Mouse (Mus musculus): ENCODE results near the gene Hs2st1. TPM values are rescaled to one million over a fixed set of nuclear protein-coding genes. Genes with fewer than 3 reads are reported as not detected.

Gene Hs2st1
- not detected in 2 replicates for polyA plus RNA-seq (2012; ENCODE audit: insufficient read depth, insufficient read length, low replicate concordance, missing spikeins)

- WGBS = 1% methylated on average over 65 of the region's 69 CpGs
- peak within 1 kb of the TSS; percentile 93 for H3K27ac ChIP-seq (ENCODE audit: insufficient read depth, low read depth, low read length)
- H3K4me1 ChIP-seq (ENCODE audit: control insufficient read depth, insufficient read depth, low read length) = peaks cover 5% of the 10 kb centered on the region; the same call in 1 of the 2 replicates
- peak within 1 kb of the TSS; percentile 74 for H3K4me3 ChIP-seq (ENCODE audit: insufficient read depth, low read depth, low read length)
- TF ChIP-seq CTCF (IDR thresholded peaks at IDR 0.05; ENCODE audit: insufficient read depth, low read depth, low read length) = no peak
- peak; percentile 96 for TF ChIP-seq POLR2A (IDR thresholded peaks at IDR 0.05; ENCODE audit: insufficient read depth, low read depth, low read length)
These were observed at the start of gene Hs2st1, which contains the start of gene Selenof for GRCm38 (mm10) chr3:144570047-144570815. Gene Hs2st1, minus strand, starts transcription at chr3:144570181. Gene Selenof, plus strand, starts transcription at chr3:144570304.

- TF ChIP-seq POLR2A (IDR thresholded peaks at IDR 0.05; ENCODE audit: insufficient read depth, low read depth, low read length) (no peak), CTCF (IDR thresholded peaks at IDR 0.05; ENCODE audit: insufficient read depth, low read depth, low read length) (no peak)
- WGBS = 61% methylated on average over 10 of the region's 10 CpGs
- H3K4me1 ChIP-seq (ENCODE audit: control insufficient read depth, insufficient read depth, low read length) = no peaks in the 10 kb centered on the region
- H3K4me3 ChIP-seq (ENCODE audit: insufficient read depth, low read depth, low read length) = no peak overlapping the region
- H3K27ac ChIP-seq (ENCODE audit: insufficient read depth, low read depth, low read length) = no peak overlapping the region
These were observed 47.7 kb upstream of the Hs2st1 start for GRCm38 (mm10) chr3:144617633-144618180.

GRCm38 (mm10) chr3:144616654-144617425 lies 46.9 kb upstream of the Hs2st1 start:
- no peak overlapping the region for H3K4me3 ChIP-seq (ENCODE audit: insufficient read depth, low read depth, low read length)
- 47% methylated on average over 8 of the region's 8 CpGs for WGBS
- no peaks in the 10 kb centered on the region for H3K4me1 ChIP-seq (ENCODE audit: control insufficient read depth, insufficient read depth, low read length)
- no peak overlapping the region for H3K27ac ChIP-seq (ENCODE audit: insufficient read depth, low read depth, low read length)
- TF ChIP-seq CTCF (IDR thresholded peaks at IDR 0.05; ENCODE audit: insufficient read depth, low read depth, low read length) (peak; percentile 66), POLR2A (IDR thresholded peaks at IDR 0.05; ENCODE audit: insufficient read depth, low read depth, low read length) (no peak)

- no peak for TF ChIP-seq POLR2A (IDR thresholded peaks at IDR 0.05; ENCODE audit: insufficient read depth, low read depth, low read length)
- TF ChIP-seq CTCF (IDR thresholded peaks at IDR 0.05; ENCODE audit: insufficient read depth, low read depth, low read length) = no peak
- Histone ChIP-seq H3K4me3 (ENCODE audit: insufficient read depth, low read depth, low read length) (no peak overlapping the region), H3K4me1 (ENCODE audit: control insufficient read depth, insufficient read depth, low read length) (peaks cover 2% of the 10 kb centered on the region; the same call in 1 of the 2 replicates), H3K27ac (ENCODE audit: insufficient read depth, low read depth, low read length) (no peak overlapping the region)
- WGBS = 94% methylated on average over 9 of the region's 9 CpGs
These were observed 45.5 kb upstream of the Hs2st1 start for GRCm38 (mm10) chr3:144615459-144615858.

- 94% methylated on average over 10 of the region's 10 CpGs for WGBS
- Histone ChIP-seq H3K27ac (ENCODE audit: insufficient read depth, low read depth, low read length) (no peak overlapping the region), H3K4me3 (ENCODE audit: insufficient read depth, low read depth, low read length) (no peak overlapping the region), H3K4me1 (ENCODE audit: control insufficient read depth, insufficient read depth, low read length) (peaks cover 2% of the 10 kb centered on the region; the same call in 1 of the 2 replicates)
- TF ChIP-seq CTCF (IDR thresholded peaks at IDR 0.05; ENCODE audit: insufficient read depth, low read depth, low read length) (no peak), POLR2A (IDR thresholded peaks at IDR 0.05; ENCODE audit: insufficient read depth, low read depth, low read length) (no peak)
These were observed 44.7 kb upstream of the Hs2st1 start for GRCm38 (mm10) chr3:144614698-144615097.

- TF ChIP-seq CTCF (IDR thresholded peaks at IDR 0.05; ENCODE audit: insufficient read depth, low read depth, low read length) (no peak), POLR2A (IDR thresholded peaks at IDR 0.05; ENCODE audit: insufficient read depth, low read depth, low read length) (no peak)
- Histone ChIP-seq H3K4me1 (ENCODE audit: control insufficient read depth, insufficient read depth, low read length) (peaks cover 2% of the 10 kb centered on the region; the same call in 1 of the 2 replicates), H3K27ac (ENCODE audit: insufficient read depth, low read depth, low read length) (no peak overlapping the region), H3K4me3 (ENCODE audit: insufficient read depth, low read depth, low read length) (no peak overlapping the region)
- 89% methylated on average over 6 of the region's 6 CpGs for WGBS
These were observed 44.3 kb upstream of the Hs2st1 start for GRCm38 (mm10) chr3:144614277-144614676.

- H3K27ac ChIP-seq (ENCODE audit: insufficient read depth, low read depth, low read length) = no peak overlapping the region
- TF ChIP-seq POLR2A (IDR thresholded peaks at IDR 0.05; ENCODE audit: insufficient read depth, low read depth, low read length) = no peak
- TF ChIP-seq CTCF (IDR thresholded peaks at IDR 0.05; ENCODE audit: insufficient read depth, low read depth, low read length) = no peak
- H3K4me3 ChIP-seq (ENCODE audit: insufficient read depth, low read depth, low read length) = no peak overlapping the region
- 89% methylated on average over 6 of the region's 6 CpGs for WGBS
- H3K4me1 ChIP-seq (ENCODE audit: control insufficient read depth, insufficient read depth, low read length) = peaks cover 2% of the 10 kb centered on the region; the same call in 1 of the 2 replicates
These were observed 42.4 kb upstream of the Hs2st1 start for GRCm38 (mm10) chr3:144612382-144612781.

- 41% methylated on average over 8 of the region's 8 CpGs for WGBS
These were observed 41.8 kb upstream of the Hs2st1 start for GRCm38 (mm10) chr3:144611626-144612271.

More at GRCm38 (mm10) chr3:144611626-144612271, 41.8 kb upstream of the Hs2st1 start:
- no peak overlapping the region for H3K4me3 ChIP-seq (ENCODE audit: insufficient read depth, low read depth, low read length)
- H3K4me1 ChIP-seq (ENCODE audit: control insufficient read depth, insufficient read depth, low read length) = peaks cover 2% of the 10 kb centered on the region; the same call in 1 of the 2 replicates
- no peak overlapping the region for H3K27ac ChIP-seq (ENCODE audit: insufficient read depth, low read depth, low read length)
- TF ChIP-seq POLR2A (IDR thresholded peaks at IDR 0.05; ENCODE audit: insufficient read depth, low read depth, low read length) (no peak), CTCF (IDR thresholded peaks at IDR 0.05; ENCODE audit: insufficient read depth, low read depth, low read length) (no peak)

Data from olfactory bulb, adult 2 months (tissue).